Mouse (Mus musculus) liver, postnatal 0 days (tissue): Measurements from ENCODE around the gene Hspb3. TPM values are rescaled to one million over a fixed set of nuclear protein-coding genes. Genes with fewer than 3 reads are reported as not detected.

Experiments
- ATAC-seq: fragments of 200-750 bp; cut with Nextera tagmentation; 2 replicates; pipeline ENCODE4 v1.8.0; 2017; ENCODE audit warnings: mild to moderate bottlenecking, moderate library complexity
- DNase-seq: peaks from one replicate; pipeline ENCODE4 v3.0.0-alpha.2; 2016
- H3K27ac ChIP-seq: fragments of 300-500 bp; sonication (generic); 2 replicates; pipeline ENCODE4 v1.5.1; 2014; ENCODE audit warnings: antibody characterized with exemption, moderate library complexity, mild to moderate bottlenecking, low read depth
- H3K27me3 ChIP-seq: fragments of 300-500 bp; sonication (generic); 2 replicates; pipeline ENCODE4 v1.6.1; 2014; ENCODE audit warnings: low read length, control low read depth, mixed read lengths; ENCODE audit not compliant: insufficient read depth
- H3K36me3 ChIP-seq: fragments of 300-500 bp; sonication (generic); replicated peaks from 2 replicates; pipeline ENCODE4 v1.6.1; 2014; ENCODE audit warnings: mild to moderate bottlenecking, control low read depth, low read length, moderate library complexity, mixed read lengths; ENCODE audit not compliant: insufficient read depth
- H3K4me1 ChIP-seq: fragments of 300-500 bp; sonication (generic); 2 replicates; pipeline ENCODE4 v1.6.1; 2014; ENCODE audit warnings: antibody characterized with exemption, mild to moderate bottlenecking, control low read depth; ENCODE audit not compliant: insufficient read depth
- H3K4me2 ChIP-seq: fragments of 300-500 bp; sonication (generic); 2 replicates; pipeline ENCODE4 v1.6.1; 2014; ENCODE audit warnings: low read depth, mild to moderate bottlenecking, low read length, moderate library complexity, mixed read lengths
- H3K4me3 ChIP-seq: fragments of 300-500 bp; sonication (generic); 2 replicates; pipeline ENCODE4 v1.5.1; 2014; ENCODE audit warnings: low read depth, low read length
- H3K9ac ChIP-seq: fragments of 300-500 bp; sonication (generic); replicated peaks from 2 replicates; pipeline ENCODE4 v1.6.1; 2014; ENCODE audit warnings: mild to moderate bottlenecking, moderate library complexity
- H3K9me3 ChIP-seq: fragments of 300-500 bp; sonication (generic); 2 replicates; pipeline ENCODE4 v1.6.1; 2016; ENCODE audit warnings: mild to moderate bottlenecking, control low read depth, low read length, mixed read lengths
- CTCF ChIP-seq: sonication (generic); IDR thresholded peaks from 2 replicates; pipeline ENCODE4 v1.5.1; 2016; ENCODE audit warnings: antibody characterized with exemption, low read depth
- EP300 ChIP-seq: IDR thresholded peaks from 2 replicates; pipeline ENCODE4 v1.6.1; 2016; ENCODE audit warnings: antibody characterized with exemption, low read depth, mild to moderate bottlenecking
- WGBS: fragments of 180-500 bp; shearing (Covaris S2); extraction: QIAGEN DNeasy Blood & Tissue Kit; methylation state at CpG from one replicate; pipeline ENCODE4 v1.1.7; 2014; ENCODE audit not compliant: insufficient replicate concordance; 5-methylcytosine and 5-hydroxymethylcytosine counted together
- polyA plus RNA-seq: library from polyadenylated mRNA; unstranded; fragments of >200 nt; fragmentation: Nextera tagmentation; extraction: Ambion mirVana; gene quantifications from 2 replicates; pipeline ENCODE4 v1.2.1, GENCODE M21; 2015

The Hspb3 gene
- polyA plus RNA-seq, 1 experiment from 2014 or later = not detected

DNA sequence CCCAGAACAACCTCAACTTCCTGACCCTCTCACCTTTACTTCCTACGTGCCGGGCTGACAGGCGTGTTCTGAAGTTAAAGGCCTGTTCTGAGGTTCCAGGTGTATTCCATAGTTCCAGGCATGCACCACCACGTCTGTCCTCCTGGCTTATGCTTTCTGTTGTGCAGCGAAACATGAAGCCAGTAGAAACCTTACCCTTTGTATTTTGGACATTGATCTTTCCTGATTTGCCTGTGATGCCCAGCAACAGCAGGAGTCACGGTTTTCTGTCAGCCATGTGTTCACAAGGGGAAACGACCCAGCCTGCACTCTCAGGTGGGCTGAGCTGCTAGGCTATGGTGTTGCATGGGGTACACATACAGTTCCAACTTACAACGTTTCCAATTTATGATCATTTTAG lies 35.9 kb downstream of the Hspb3 start:
- Histone ChIP-seq H3K9ac (no peak overlapping the region), H3K27ac (no peak overlapping the region), H3K4me1 (no peaks in the 10 kb centered on the region), H3K36me3 (no peaks in the 10 kb centered on the region), H3K9me3 (no peaks in the 10 kb centered on the region), H3K4me3 (no peak overlapping the region), H3K27me3 (no peaks in the 10 kb centered on the region), H3K4me2 (no peak overlapping the region)
- WGBS = 62% methylated on average over 8 of the region's 8 CpGs
- ATAC-seq (no peak), DNase-seq (no peak)
- TF ChIP-seq CTCF = no peak
- no peak for TF ChIP-seq EP300

GRCm38 (mm10) chr13:113622865-113623255 lies 40.6 kb downstream of the Hspb3 start:
- no peak overlapping the region for H3K9ac ChIP-seq
- no peak overlapping the region for H3K27ac ChIP-seq
- ATAC-seq (no peak), DNase-seq (no peak)
- H3K4me3 ChIP-seq = no peak overlapping the region
- H3K9me3 ChIP-seq = no peaks in the 10 kb centered on the region
- peaks cover under 1% of the 10 kb centered on the region; the same call in 1 of the 2 replicates for H3K4me1 ChIP-seq
- no peak overlapping the region for H3K4me2 ChIP-seq
- no peaks in the 10 kb centered on the region for H3K27me3 ChIP-seq
- H3K36me3 ChIP-seq = no peaks in the 10 kb centered on the region
- WGBS = 47% methylated on average over 8 of the region's 8 CpGs
- no peak for TF ChIP-seq EP300
- no peak for TF ChIP-seq CTCF

- no peaks in the 10 kb centered on the region for H3K36me3 ChIP-seq
- H3K27me3 ChIP-seq = no peaks in the 10 kb centered on the region
- H3K9me3 ChIP-seq = no peaks in the 10 kb centered on the region
- DNase-seq (no peak), ATAC-seq (no peak)
- H3K9ac ChIP-seq = no peak overlapping the region
- H3K4me3 ChIP-seq = no peak overlapping the region
- TF ChIP-seq CTCF (no peak), EP300 (no peak)
- peaks cover 6% of the 10 kb centered on the region for H3K4me1 ChIP-seq
- WGBS = 63% methylated on average over 11 of the region's 11 CpGs
- no peak overlapping the region for H3K4me2 ChIP-seq
- no peak overlapping the region for H3K27ac ChIP-seq
Observed at GRCm38 (mm10) chr13:113622122-113622864, 41.2 kb downstream of the Hspb3 start.

DNA sequence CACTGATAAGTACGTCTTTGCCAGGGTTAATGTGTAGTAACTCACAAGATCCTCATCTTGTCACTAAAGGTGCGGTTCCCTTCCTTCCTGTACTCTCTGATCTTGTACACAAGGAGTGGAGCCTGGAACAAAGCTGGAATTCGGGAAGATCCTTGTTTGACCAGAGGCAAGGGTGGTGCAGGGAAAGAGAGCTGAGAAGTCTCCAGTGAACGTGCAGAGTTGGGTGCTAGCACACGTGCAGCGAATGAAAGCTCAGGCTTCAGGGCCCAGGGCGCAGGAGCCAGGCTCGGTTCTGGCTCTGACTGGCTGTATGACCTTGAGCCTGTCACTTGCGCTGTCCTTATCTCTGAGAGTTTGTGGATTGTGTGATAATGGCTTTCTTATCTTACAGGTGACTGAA lies 44.5 kb downstream of the Hspb3 start:
- no peak overlapping the region for H3K9ac ChIP-seq
- no peak overlapping the region for H3K4me2 ChIP-seq
- WGBS = 60% methylated on average over 9 of the region's 9 CpGs
- H3K27me3 ChIP-seq = no peaks in the 10 kb centered on the region
- no peak for ATAC-seq
- no peaks in the 10 kb centered on the region; the same call in 1 of the 2 replicates for H3K36me3 ChIP-seq
- no peak for TF ChIP-seq CTCF
- no peak for TF ChIP-seq EP300
- peaks cover 22% of the 10 kb centered on the region for H3K4me1 ChIP-seq
- no peak overlapping the region for H3K4me3 ChIP-seq
- DNase-seq = no peak
- no peaks in the 10 kb centered on the region for H3K9me3 ChIP-seq
- H3K27ac ChIP-seq = no peak overlapping the region

DNA sequence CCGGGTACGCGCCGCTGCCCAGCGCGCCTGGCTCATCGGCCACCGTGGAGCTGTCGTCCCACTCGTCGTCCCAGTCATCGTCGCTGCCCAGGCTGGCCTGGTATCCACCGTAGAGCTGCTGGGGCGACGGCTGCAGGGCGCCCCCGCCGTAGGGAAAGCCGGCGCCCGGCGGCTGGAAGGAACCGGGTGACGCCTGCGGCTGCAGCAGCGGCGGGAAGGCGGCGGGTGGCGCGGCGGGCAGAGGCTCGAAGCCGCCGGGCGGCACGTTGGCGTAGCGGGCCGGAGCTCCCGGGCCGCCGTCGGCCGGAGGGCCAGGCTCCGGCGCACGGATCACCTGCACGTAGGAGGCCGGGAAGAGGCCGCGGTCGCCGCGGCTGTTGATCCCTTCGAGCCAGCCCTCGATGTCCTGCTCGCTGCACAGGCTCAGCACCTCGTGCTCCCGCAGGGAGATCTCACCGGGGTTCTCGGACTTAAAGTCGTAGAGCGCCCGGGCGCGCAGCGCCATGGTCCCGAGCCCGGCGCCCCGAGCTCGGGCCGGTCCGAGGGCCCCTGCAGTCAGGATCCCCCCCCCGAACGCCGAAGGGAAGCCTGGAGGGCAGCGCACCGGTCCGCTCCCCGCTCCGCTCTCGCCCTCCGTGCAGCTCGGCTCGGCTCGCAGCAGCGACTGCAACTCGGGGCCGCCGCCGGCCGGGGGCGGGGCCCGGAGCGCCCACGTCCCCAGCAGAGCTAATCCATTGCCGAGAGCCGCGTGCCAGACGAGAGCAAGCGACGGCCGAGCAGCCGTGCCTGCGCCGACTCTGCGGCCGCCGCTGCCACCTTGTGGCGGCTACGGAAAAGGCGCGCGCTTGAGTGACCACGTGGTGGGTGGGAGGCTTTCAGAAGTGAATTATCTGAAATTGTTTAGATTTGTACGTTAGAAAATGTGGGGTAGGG lies 45.3 kb downstream of the Hspb3 start, which contains the start of gene Snx18:
Gene Snx18 (minus strand): TSS at position 674 of the 933 bp plus-strand sequence.
- Histone ChIP-seq H3K27ac (peak within 1 kb of the TSS; percentile 91), H3K4me2 (peak within 1 kb of the TSS; percentile 83), H3K9me3 (no peaks in the 10 kb centered on the region), H3K9ac (peak within 1 kb of the TSS; percentile 87), H3K4me3 (peak within 1 kb of the TSS; percentile 68), H3K36me3 (no peaks in the 10 kb centered on the region; the same call in 1 of the 2 replicates), H3K4me1 (peaks cover 29% of the 10 kb centered on the region), H3K27me3 (no peaks in the 10 kb centered on the region)
- TF ChIP-seq CTCF = peak; percentile 96
- TF ChIP-seq EP300 = no peak
- ATAC-seq (peak; percentile 87), DNase-seq (peak; percentile 91)
- under 1% methylated on average over 89 of the region's 119 CpGs for WGBS

DNA sequence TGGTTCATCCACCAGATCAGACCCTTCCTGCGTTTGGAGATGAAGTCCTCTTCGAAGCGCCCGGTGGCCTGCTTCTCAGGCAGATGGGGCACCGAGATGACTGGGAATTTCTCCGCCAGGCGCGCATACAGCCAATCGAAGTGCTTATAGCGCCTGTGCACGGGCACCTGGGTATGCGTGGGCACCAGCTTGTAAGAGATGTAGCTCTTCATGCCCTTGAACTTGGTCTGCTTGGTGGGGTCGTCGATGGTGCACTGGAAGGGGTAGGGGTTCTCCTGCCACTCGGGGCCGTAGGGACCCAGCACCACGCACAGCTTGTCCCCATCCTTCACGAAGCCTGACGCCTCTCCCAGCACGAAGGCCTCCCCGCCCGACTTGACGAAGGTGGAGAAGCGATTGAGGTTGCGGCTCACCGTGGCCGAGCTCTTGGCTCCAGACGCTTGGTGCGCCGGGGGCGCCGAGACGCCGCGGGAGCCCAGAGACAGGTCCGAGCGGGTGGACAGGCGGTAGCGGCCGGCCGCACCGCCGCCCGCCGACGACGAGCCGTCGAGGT lies 46.1 kb downstream of the Hspb3 start:
- TF ChIP-seq CTCF (no peak), EP300 (no peak)
- Histone ChIP-seq H3K36me3 (peaks cover 3% of the 10 kb centered on the region; the same call in 1 of the 2 replicates), H3K4me2 (peak overlapping the region; percentile 83), H3K4me3 (peak overlapping the region; percentile 68), H3K27ac (peak overlapping the region; percentile 91), H3K9me3 (no peaks in the 10 kb centered on the region), H3K9ac (peak overlapping the region; percentile 87), H3K27me3 (no peaks in the 10 kb centered on the region), H3K4me1 (peaks cover 35% of the 10 kb centered on the region)
- 13% methylated on average over 48 of the region's 49 CpGs for WGBS
- ATAC-seq = no peak
- peak; percentile 44 for DNase-seq
